Mouse (Mus musculus) splenic B cell, adult 2 months (primary cell): Measurements from ENCODE around the gene Epha4.

Experiments
- DNase-seq: peaks from one replicate; pipeline ENCODE4 v3.0.0-alpha.2; 2011; ENCODE audit warnings: low read depth, low spot score
- H3K27me3 ChIP-seq: 2 replicates; pipeline ENCODE4 v1.6.1; 2012; ENCODE audit warnings: mild to moderate bottlenecking, low read length, moderate library complexity, mixed read lengths; ENCODE audit not compliant: control insufficient read depth, poor library complexity, insufficient read depth, severe bottlenecking
- H3K36me3 ChIP-seq: 2 replicates; pipeline ENCODE4 v1.6.1; 2012; ENCODE audit warnings: mild to moderate bottlenecking, low read length, moderate library complexity, mixed read lengths; ENCODE audit not compliant: control insufficient read depth, poor library complexity, insufficient read depth, severe bottlenecking

The Epha4 gene

GRCm38 (mm10) chr1:77452721-77453120 is 62.2 kb downstream of the Epha4 start:
- no peaks in the 10 kb centered on the region for H3K36me3 ChIP-seq
- no peak for DNase-seq
- no peaks in the 10 kb centered on the region for H3K27me3 ChIP-seq

GRCm38 (mm10) chr1:77451541-77451940 is 63.3 kb downstream of the Epha4 start:
- Histone ChIP-seq H3K36me3 (no peaks in the 10 kb centered on the region), H3K27me3 (no peaks in the 10 kb centered on the region)
- DNase-seq = no peak

GRCm38 (mm10) chr1:77450201-77450600 is 64.7 kb downstream of the Epha4 start:
- no peaks in the 10 kb centered on the region for H3K36me3 ChIP-seq
- DNase-seq = no peak
- H3K27me3 ChIP-seq = no peaks in the 10 kb centered on the region

GRCm38 (mm10) chr1:77447061-77447614 is 67.8 kb downstream of the Epha4 start:
- H3K27me3 ChIP-seq = no peaks in the 10 kb centered on the region
- H3K36me3 ChIP-seq = no peaks in the 10 kb centered on the region
- DNase-seq = no peak

GRCm38 (mm10) chr1:77446438-77446837 is 68.5 kb downstream of the Epha4 start:
- H3K36me3 ChIP-seq = no peaks in the 10 kb centered on the region
- no peak for DNase-seq
- no peaks in the 10 kb centered on the region for H3K27me3 ChIP-seq

GRCm38 (mm10) chr1:77444648-77445047 is 70.2 kb downstream of the Epha4 start:
- Histone ChIP-seq H3K27me3 (no peaks in the 10 kb centered on the region), H3K36me3 (no peaks in the 10 kb centered on the region)
- DNase-seq = no peak

GRCm38 (mm10) chr1:77441987-77442386 is 72.9 kb downstream of the Epha4 start:
- Histone ChIP-seq H3K36me3 (no peaks in the 10 kb centered on the region), H3K27me3 (no peaks in the 10 kb centered on the region)
- DNase-seq = no peak

- H3K27me3 ChIP-seq = no peaks in the 10 kb centered on the region
- no peak for DNase-seq
- no peaks in the 10 kb centered on the region for H3K36me3 ChIP-seq
Measured at GRCm38 (mm10) chr1:77441401-77441800, 73.5 kb downstream of the Epha4 start.

- DNase-seq = no peak
- H3K36me3 ChIP-seq = no peaks in the 10 kb centered on the region
- H3K27me3 ChIP-seq = no peaks in the 10 kb centered on the region
Measured at GRCm38 (mm10) chr1:77440512-77440911, 74.4 kb downstream of the Epha4 start.

- H3K36me3 ChIP-seq = no peaks in the 10 kb centered on the region
- no peaks in the 10 kb centered on the region for H3K27me3 ChIP-seq
- DNase-seq = no peak
Measured at GRCm38 (mm10) chr1:77439383-77440074, 75.4 kb downstream of the Epha4 start.

- H3K27me3 ChIP-seq = no peaks in the 10 kb centered on the region
- DNase-seq = no peak
- H3K36me3 ChIP-seq = no peaks in the 10 kb centered on the region
Measured at GRCm38 (mm10) chr1:77438639-77439038, 76.2 kb downstream of the Epha4 start.

- Histone ChIP-seq H3K27me3 (no peaks in the 10 kb centered on the region), H3K36me3 (no peaks in the 10 kb centered on the region)
- DNase-seq = no peak
Measured at GRCm38 (mm10) chr1:77437881-77438610, 76.8 kb downstream of the Epha4 start.

- no peak for DNase-seq
- no peaks in the 10 kb centered on the region for H3K36me3 ChIP-seq
- H3K27me3 ChIP-seq = no peaks in the 10 kb centered on the region
Measured at GRCm38 (mm10) chr1:77435045-77435444, 79.8 kb downstream of the Epha4 start.

- Histone ChIP-seq H3K36me3 (no peaks in the 10 kb centered on the region), H3K27me3 (no peaks in the 10 kb centered on the region)
- DNase-seq = no peak
Measured at GRCm38 (mm10) chr1:77433148-77433547, 81.7 kb downstream of the Epha4 start.

- no peaks in the 10 kb centered on the region for H3K27me3 ChIP-seq
- DNase-seq = no peak
- H3K36me3 ChIP-seq = no peaks in the 10 kb centered on the region
Measured at GRCm38 (mm10) chr1:77432489-77432888, 82.4 kb downstream of the Epha4 start.
